Mouse (Mus musculus) small intestine, adult 2 months (tissue): Measurements from ENCODE around the gene Tas2r143. TPM values are rescaled to one million over a fixed set of nuclear protein-coding genes. Genes with fewer than 3 reads are reported as not detected.
A peak's percentile ranks its signal among the peaks of the same experiment; 100 is the strongest.

Experiments
- H3K27ac ChIP-seq: fragments of 200-500 bp; 2 replicates; pipeline ENCODE4 v1.5.1; 2012; ENCODE audit warnings: low read depth, low read length, control low read depth, inconsistent platforms; ENCODE audit not compliant: insufficient read depth
- H3K27me3 ChIP-seq: fragments of 200-500 bp; 2 replicates; pipeline ENCODE4 v1.6.1; 2012; ENCODE audit warnings: mild to moderate bottlenecking, moderate library complexity, low read length, inconsistent platforms; ENCODE audit not compliant: control insufficient read depth, insufficient read depth
- H3K36me3 ChIP-seq: fragments of 200-500 bp; 2 replicates; pipeline ENCODE4 v1.6.1; 2012; ENCODE audit warnings: mild to moderate bottlenecking, low read length, control low read depth, inconsistent platforms; ENCODE audit not compliant: control insufficient read depth, insufficient read depth
- H3K4me1 ChIP-seq: fragments of 200-500 bp; 2 replicates; pipeline ENCODE4 v1.6.1; 2012; ENCODE audit warnings: low read length, inconsistent platforms, mixed read lengths; ENCODE audit not compliant: control insufficient read depth, insufficient read depth, insufficient read length
- H3K4me3 ChIP-seq: fragments of 200-500 bp; 2 replicates; pipeline ENCODE4 v1.5.1; 2012; ENCODE audit warnings: low read depth, mild to moderate bottlenecking, control low read depth, inconsistent platforms, low read length, moderate library complexity
- CTCF ChIP-seq: fragments of 200-500 bp; IDR thresholded peaks from 2 replicates; pipeline ENCODE4 v1.5.1; 2012; ENCODE audit warnings: low read depth, mild to moderate bottlenecking, control low read depth, inconsistent platforms, low read length, moderate library complexity, mixed read lengths; ENCODE audit not compliant: insufficient replicate concordance, insufficient read length; ENCODE audit errors: extremely low read depth
- POLR2A ChIP-seq: fragments of 200-500 bp; IDR thresholded peaks from 2 replicates; pipeline ENCODE4 v1.6.1; 2012; ENCODE audit warnings: low read depth, mild to moderate bottlenecking, control low read depth, inconsistent platforms, low read length, moderate library complexity
- WGBS: fragments of 180-500 bp; shearing (Covaris S2); methylation state at CpG from one replicate; pipeline ENCODE4 v1.1.7; 2018; 5-methylcytosine and 5-hydroxymethylcytosine counted together
- polyA plus RNA-seq: library from polyadenylated mRNA; depleted of rRNA; stranded (reverse); fragments of >200 nt; gene quantifications from 2 replicates; pipeline ENCODE4 v1.2.3, GENCODE M21; 2012

Tas2r143 gene
- polyA plus RNA-seq, 1 experiment: not detected

GRCm38 (mm10) chr6:42383360-42383759 is 16.7 kb upstream of the Tas2r143 start:
- WGBS: 90% methylated on average over 5 of the region's 5 CpGs

GRCm38 (mm10) chr6:42385635-42386034 is 14.4 kb upstream of the Tas2r143 start:
- WGBS: 69% methylated on average over 4 of the region's 4 CpGs
- TF ChIP-seq POLR2A (no peak), CTCF (no peak)
- Histone ChIP-seq H3K4me1 (no peaks in the 10 kb centered on the region), H3K4me3 (no peak overlapping the region), H3K36me3 (no peaks in the 10 kb centered on the region), H3K27ac (no peak overlapping the region), H3K27me3 (no peaks in the 10 kb centered on the region)

More at GRCm38 (mm10) chr6:42383360-42383759, 16.7 kb upstream of the Tas2r143 start:
- no peaks in the 10 kb centered on the region for H3K27me3 ChIP-seq
- H3K4me3 ChIP-seq: no peak overlapping the region
- H3K4me1 ChIP-seq: no peaks in the 10 kb centered on the region
- H3K27ac ChIP-seq: no peak overlapping the region
- no peaks in the 10 kb centered on the region for H3K36me3 ChIP-seq
- TF ChIP-seq CTCF (no peak), POLR2A (no peak)

- Histone ChIP-seq H3K36me3 (no peaks in the 10 kb centered on the region), H3K4me3 (no peak overlapping the region), H3K4me1 (no peaks in the 10 kb centered on the region), H3K27me3 (no peaks in the 10 kb centered on the region), H3K27ac (no peak overlapping the region)
- WGBS: 43% methylated on average over 2 of the region's 2 CpGs
- TF ChIP-seq CTCF (no peak), POLR2A (no peak)
Observed at GRCm38 (mm10) chr6:42391796-42392330, 8.2 kb upstream of the Tas2r143 start.

- Histone ChIP-seq H3K27ac (peak overlapping the region; percentile 29), H3K27me3 (no peaks in the 10 kb centered on the region), H3K36me3 (no peaks in the 10 kb centered on the region), H3K4me1 (no peaks in the 10 kb centered on the region), H3K4me3 (no peak overlapping the region)
- TF ChIP-seq CTCF (no peak), POLR2A (no peak)
- WGBS: 40% methylated on average over 9 of the region's 9 CpGs
Observed at GRCm38 (mm10) chr6:42395960-42396809, 3.9 kb upstream of the Tas2r143 start.

- H3K27me3 ChIP-seq: no peaks in the 10 kb centered on the region
- H3K4me3 ChIP-seq: no peak overlapping the region
- 0 out of 2 replicates have a peak overlapping the region, but pooled peaks have one; percentile 2 for H3K27ac ChIP-seq
- 44% methylated on average over 3 of the region's 3 CpGs for WGBS
- no peaks in the 10 kb centered on the region for H3K4me1 ChIP-seq
- TF ChIP-seq CTCF (no peak), POLR2A (no peak)
- H3K36me3 ChIP-seq: no peaks in the 10 kb centered on the region
Observed at GRCm38 (mm10) chr6:42397041-42397657, 2.9 kb upstream of the Tas2r143 start.

- TF ChIP-seq CTCF (no peak), POLR2A (no peak)
- no peaks in the 10 kb centered on the region for H3K36me3 ChIP-seq
- H3K27me3 ChIP-seq: no peaks in the 10 kb centered on the region
- H3K27ac ChIP-seq: no peak overlapping the region
- 70% methylated on average over 3 of the region's 3 CpGs for WGBS
- no peak overlapping the region for H3K4me3 ChIP-seq
- no peaks in the 10 kb centered on the region for H3K4me1 ChIP-seq
Observed at GRCm38 (mm10) chr6:42398285-42398684, 1.8 kb upstream of the Tas2r143 start.

- no peak for TF ChIP-seq CTCF
- no peak for TF ChIP-seq POLR2A
- H3K4me1 ChIP-seq: no peaks in the 10 kb centered on the region
- H3K27ac ChIP-seq: no peak overlapping the region
- no peak overlapping the region for H3K4me3 ChIP-seq
- H3K36me3 ChIP-seq: no peaks in the 10 kb centered on the region
- no peaks in the 10 kb centered on the region for H3K27me3 ChIP-seq
- 90% methylated on average over 1 of the region's 1 CpGs for WGBS
Observed at GRCm38 (mm10) chr6:42398998-42399397, 1.0 kb upstream of the Tas2r143 start.
